Mouse (Mus musculus) frontal cortex, adult 2 months (tissue): Measurements from ENCODE around the gene Caly. TPM values are rescaled to one million over a fixed set of nuclear protein-coding genes. Genes with fewer than 3 reads are reported as not detected.

Experiments
- DNase-seq, 2 experiments: peaks; one replicate each; pipeline ENCODE4 v3.0.0; 2022; ENCODE audit warnings: low spot score in 1 of 2; ENCODE audit errors: extremely low spot score in 1 of 2
- polyA plus RNA-seq: library from polyadenylated mRNA; depleted of rRNA; stranded (reverse); fragments of >200 nt; gene quantifications from 2 replicates; pipeline ENCODE4 v1.2.3, GENCODE M21; 2012; rRNA removed

Caly gene
- polyA plus RNA-seq, result 468 and 504 TPM in 2 replicates

- DNase-seq, result peak; percentile 93 to 95
These were observed at the start of gene Caly for GRCm38 (mm10) chr7:140082242-140082678. Caly (minus strand) TSS chr7:140082548.

- no peak for DNase-seq
These were observed 45.6 kb upstream of the Caly start for GRCm38 (mm10) chr7:140127911-140128310.

GRCm38 (mm10) chr7:140126934-140127333, 44.6 kb upstream of the Caly start:
- DNase-seq, result no peak

DNA sequence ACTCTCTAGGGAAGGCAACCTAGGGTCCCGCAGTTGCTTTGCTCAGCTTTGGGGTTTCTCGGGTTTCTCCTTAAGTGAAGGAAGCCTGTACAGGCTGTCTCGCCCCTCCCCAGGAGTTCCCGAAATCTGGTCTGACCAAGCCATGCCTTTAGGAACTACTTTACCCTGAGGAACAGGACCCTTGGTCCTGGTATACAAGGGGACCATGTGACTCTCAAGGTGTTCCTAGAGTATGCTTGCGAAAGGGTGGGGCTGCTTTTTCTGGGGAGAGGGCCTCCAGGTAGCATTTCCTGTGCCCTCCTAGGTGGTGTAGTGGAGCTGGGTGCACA, 43.6 kb upstream of the Caly start:
- DNase-seq, result no peak

DNA sequence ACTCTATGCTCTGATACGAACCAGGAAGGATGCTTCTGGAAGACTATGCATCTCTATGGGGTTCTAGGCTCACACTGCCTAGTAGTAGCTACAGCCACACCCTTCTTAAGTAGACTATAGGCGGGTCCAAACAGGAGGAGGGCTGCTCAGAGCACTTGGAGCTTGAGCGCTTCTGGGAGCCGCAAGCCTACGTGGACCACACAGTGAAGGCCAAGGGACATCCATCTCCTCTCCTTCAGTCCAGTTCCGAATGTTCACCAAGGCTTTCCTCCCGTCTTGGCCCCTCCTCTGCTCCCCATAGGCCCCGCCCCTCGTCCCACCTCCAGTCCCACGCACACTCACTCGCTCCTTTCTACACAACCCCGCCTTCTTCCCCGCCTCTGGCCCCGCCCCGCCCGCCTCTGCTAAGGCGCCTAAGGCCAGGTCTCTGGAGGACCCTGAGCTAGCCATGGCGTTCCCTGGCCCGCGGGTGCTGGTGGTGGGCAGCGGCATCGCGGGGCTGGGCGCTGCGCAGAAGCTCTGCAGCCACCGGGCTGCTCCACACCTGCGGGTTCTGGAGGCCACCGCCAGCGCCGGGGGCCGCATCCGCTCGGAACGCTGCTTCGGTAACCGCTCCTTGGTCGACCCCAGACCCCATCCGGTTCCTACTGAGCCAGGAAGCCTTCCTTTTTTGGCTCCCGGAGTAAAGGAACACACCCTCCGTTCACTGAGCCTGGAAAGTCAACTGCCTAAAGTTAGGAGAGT, 43.1 kb upstream of the Caly start:
- peak; percentile 77 to 88 for DNase-seq

DNA sequence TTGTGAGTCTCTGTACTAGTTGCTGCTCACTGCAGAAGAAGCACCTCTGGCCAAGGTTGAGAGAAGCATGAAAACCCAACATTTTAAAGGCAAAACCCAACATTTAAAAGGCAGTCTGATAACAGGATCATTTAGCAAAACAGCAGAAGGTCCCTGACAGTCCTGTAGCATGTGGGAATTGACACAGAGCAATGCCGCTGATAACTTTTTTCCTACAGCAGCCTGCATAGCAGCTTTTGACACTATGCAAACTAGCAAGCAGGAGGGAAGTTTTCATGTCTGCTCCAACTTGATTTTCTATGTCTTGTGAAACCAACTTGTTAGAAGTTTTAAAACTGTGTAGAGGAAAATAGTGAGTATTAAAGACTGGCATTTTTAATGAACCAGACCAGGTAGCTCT, 42.0 kb upstream of the Caly start:
- DNase-seq, result no peak

- no peak for DNase-seq
These were observed 40.4 kb upstream of the Caly start for GRCm38 (mm10) chr7:140122765-140123164.

DNA sequence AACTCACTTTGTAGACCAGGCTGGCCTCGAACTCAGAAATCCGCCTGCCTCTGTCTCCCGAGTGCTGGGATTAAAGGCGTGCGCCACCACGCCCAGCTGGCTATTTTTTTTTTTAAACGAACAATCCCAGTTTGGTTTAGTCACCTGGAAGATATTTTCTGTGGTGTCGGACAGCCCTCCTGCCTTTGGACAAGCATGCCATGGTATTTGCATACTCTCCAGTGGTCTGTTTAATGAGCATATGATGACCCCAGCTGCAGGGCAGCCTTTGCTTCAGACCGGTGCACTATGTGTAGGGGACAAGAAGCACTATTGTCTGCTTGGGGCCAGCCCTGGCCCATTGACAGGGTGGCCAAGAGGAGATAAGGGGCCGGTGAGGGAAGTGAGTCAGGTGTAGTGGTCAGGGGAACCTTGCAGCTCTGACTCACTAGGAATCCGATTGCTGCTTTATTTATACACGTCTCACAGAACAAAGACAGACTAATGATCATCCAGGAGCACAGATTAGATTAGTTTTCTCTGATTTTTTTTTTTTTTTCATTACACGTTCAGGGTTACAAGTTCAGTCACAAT, 39.1 kb upstream of the Caly start:
- no peak for DNase-seq

DNA sequence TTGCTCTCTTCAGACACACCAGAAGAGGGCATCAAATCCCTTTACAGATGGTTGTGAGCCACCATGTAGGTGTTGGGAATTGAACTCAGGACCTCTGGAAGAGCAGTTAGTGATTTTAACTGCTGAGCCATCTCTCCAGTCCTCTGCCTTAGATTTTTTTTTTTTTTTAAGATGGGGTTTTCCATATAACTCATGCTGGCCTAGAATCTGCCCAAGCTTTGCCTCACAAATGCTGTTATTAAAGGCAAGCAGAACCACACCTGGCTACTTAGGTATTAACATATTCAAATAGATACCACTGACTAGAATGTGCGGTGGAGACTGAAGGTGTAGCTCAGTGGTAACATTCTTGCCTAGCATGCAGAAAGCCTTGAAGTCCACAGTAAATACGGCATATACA, 38.1 kb upstream of the Caly start:
- DNase-seq, result no peak

GRCm38 (mm10) chr7:140116329-140117054, 34.1 kb upstream of the Caly start, which contains the start of gene Echs1:
Echs1 (minus strand) TSS chr7:140116476.
- DNase-seq, result peak; percentile 73 to 87

GRCm38 (mm10) chr7:140115583-140116328, 33.4 kb upstream of the Caly start, which contains the start of gene Paox:
Paox (plus strand) TSS chr7:140115799.
- peak; percentile 52 to 73 for DNase-seq

- DNase-seq, result no peak
These were observed 29.6 kb upstream of the Caly start for GRCm38 (mm10) chr7:140111943-140112342.

GRCm38 (mm10) chr7:140104009-140104408, 21.7 kb upstream of the Caly start:
- DNase-seq, result no peak

GRCm38 (mm10) chr7:140101993-140102860, 19.9 kb upstream of the Caly start, which contains the start of gene Fuom:
Fuom (minus strand) TSS chr7:140102441.
- peak; percentile 79 to 89 for DNase-seq

- no peak for DNase-seq
These were observed 19.1 kb upstream of the Caly start for GRCm38 (mm10) chr7:140101498-140101897.

DNA sequence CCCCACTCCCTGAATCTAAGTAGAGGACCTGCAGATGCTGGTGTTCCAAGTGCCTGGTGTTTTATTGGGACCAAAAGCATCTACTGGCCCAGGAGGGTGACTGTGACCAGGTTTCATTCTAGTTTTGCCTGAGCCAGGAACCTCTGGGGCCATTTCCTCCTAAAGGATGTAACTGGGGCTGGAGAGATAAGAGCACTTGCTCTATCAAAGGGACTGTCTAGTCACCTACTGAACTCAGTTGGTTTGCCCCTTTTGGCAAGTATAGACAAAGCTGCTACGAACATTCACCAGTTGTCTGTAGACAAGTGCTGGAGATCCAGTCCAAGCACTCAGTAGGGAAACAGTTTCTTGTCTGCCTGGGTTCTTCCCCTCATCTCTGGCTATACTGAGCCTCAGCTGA, 16.1 kb upstream of the Caly start:
- no peak for DNase-seq

- DNase-seq, result no peak
These were observed 13.7 kb upstream of the Caly start for GRCm38 (mm10) chr7:140096055-140096454.

DNA sequence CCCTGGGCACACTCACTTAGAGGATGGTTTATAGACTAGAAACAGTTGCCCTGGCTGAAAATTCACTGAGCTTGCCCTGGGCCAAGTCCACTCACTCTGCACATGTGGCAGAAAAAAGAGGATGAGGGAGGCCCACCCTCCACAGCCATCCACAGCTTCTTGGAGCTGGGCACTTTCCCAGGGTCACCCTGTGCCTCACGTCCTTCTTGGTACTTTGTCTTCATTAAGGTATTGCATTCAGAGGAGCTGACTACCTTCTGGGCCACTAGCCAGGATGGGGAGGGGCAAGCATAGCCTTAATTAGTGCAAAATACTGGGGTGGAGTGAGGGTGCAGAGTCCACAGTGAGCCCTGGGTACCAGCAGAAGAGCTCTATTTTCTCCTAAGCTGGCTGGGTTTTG, 13.2 kb upstream of the Caly start:
- no peak for DNase-seq

DNA sequence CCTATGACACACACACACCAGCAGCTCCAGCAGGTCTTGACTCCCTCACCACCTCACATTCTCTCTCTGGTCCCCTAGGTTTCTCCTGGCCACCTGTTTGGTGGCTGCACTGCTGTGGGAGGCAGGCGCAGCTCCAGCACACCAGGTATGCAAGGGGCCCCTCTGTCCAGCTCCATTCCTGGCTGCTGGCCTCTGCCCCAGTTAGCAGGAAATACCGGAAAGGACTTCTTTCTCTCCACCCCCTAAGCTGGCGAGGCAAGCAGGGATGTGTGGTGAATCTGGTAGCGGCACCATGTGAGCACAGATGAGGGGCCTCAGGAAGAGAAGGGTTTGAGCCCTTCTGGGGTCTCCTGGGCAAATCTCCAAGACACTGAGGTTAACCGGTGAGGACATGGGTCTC, 12.6 kb upstream of the Caly start:
- DNase-seq, result no peak
